In genomic region chr19:53389851-53390431, GRCm38 (mm10) we compare ENCODE assay signal across 8 mouse cellular contexts. TPM values are rescaled to one million over a fixed set of nuclear protein-coding genes. Genes with fewer than 3 reads are reported as not detected.
A peak's percentile ranks its signal among the peaks of the same experiment; 100 is the strongest.
DNase-seq lines count a peak whose midpoint lies in the region; ATAC-seq and TF ChIP-seq lines count a peak whose summit lies in the region.

No protein-coding gene starts in this region.

- peaks cover 38 to 48% of the 10 kb centered on the region in 2 experiments for H3K36me3 ChIP-seq in MEL (ENCODE audit: control insufficient read depth in 1 of 2, insufficient read depth in 2 of 2, low read length in 2 of 2)
- peaks cover 41% of the 10 kb centered on the region for H3K36me3 ChIP-seq in erythroblast, embryonic 14.5 days (ENCODE audit: control insufficient read depth)
- no peaks in the 10 kb centered on the region for H3K36me3 ChIP-seq in intestine, embryonic 16.5 days (ENCODE audit: control insufficient read depth, insufficient read depth, low read length)
- peaks cover 38% of the 10 kb centered on the region for H3K36me3 ChIP-seq in midbrain, embryonic 14.5 days (ENCODE audit: control insufficient read depth, insufficient read depth, low read length)

- H3K9ac ChIP-seq in MEL (ENCODE audit: control insufficient read depth, low read depth, low read length, poor library complexity, severe bottlenecking), result peak overlapping the region; percentile 99
- H3K9ac ChIP-seq in intestine, embryonic 16.5 days (ENCODE audit: low read depth, low read length), result peak overlapping the region; percentile 100
- peak overlapping the region; percentile 97 for H3K9ac ChIP-seq in midbrain, embryonic 14.5 days (replicated peaks; ENCODE audit: low read length)

- TF ChIP-seq CTCF in layer of hippocampus, adult 2 months (conservative IDR thresholded peaks at IDR 0.05), result peak; percentile 40
- TF ChIP-seq CTCF in MEL (IDR thresholded peaks at IDR 0.05 in 2 of 3, conservative IDR thresholded peaks at IDR 0.05 in 1 of 3; ENCODE audit: control insufficient read depth in 1 of 3, insufficient read depth in 1 of 3, low read depth in 2 of 3, low read length in 3 of 3, poor library complexity in 1 of 3, severe bottlenecking in 1 of 3), result 0 out of 6 replicates have a peak, but pooled peaks of 1 of the 3 experiments have one; percentile 20

- TF ChIP-seq POLR2A in MEL (IDR thresholded peaks at IDR 0.05; ENCODE audit: control insufficient read depth in 1 of 2, insufficient read depth in 1 of 2, low read depth in 1 of 2, low read length in 2 of 2, poor library complexity in 1 of 2), result no peak; a peak in 2 of 4 replicates

- H3K27me3 ChIP-seq in MEL (ENCODE audit: control insufficient read depth in 1 of 2, insufficient read depth in 2 of 2, low read length in 2 of 2), result no peaks in the 10 kb centered on the region
- no peaks in the 10 kb centered on the region for H3K27me3 ChIP-seq in erythroblast, embryonic 14.5 days (ENCODE audit: control insufficient read depth)
- no peaks in the 10 kb centered on the region for H3K27me3 ChIP-seq in intestine, embryonic 16.5 days (replicated peaks; ENCODE audit: control insufficient read depth, insufficient read depth, low read length)
- H3K27me3 ChIP-seq in midbrain, embryonic 14.5 days (ENCODE audit: control insufficient read depth, insufficient read depth, low read length), result no peaks in the 10 kb centered on the region

- no peaks in the 10 kb centered on the region for H3K9me3 ChIP-seq in MEL (replicated peaks; ENCODE audit: insufficient read depth, low read length)
- no peaks in the 10 kb centered on the region for H3K9me3 ChIP-seq in erythroblast, embryonic 14.5 days (ENCODE audit: control insufficient read depth, low read length)
- H3K9me3 ChIP-seq in intestine, embryonic 16.5 days (ENCODE audit: control insufficient read depth, low read length), result no peaks in the 10 kb centered on the region
- H3K9me3 ChIP-seq in midbrain, embryonic 14.5 days (ENCODE audit: control insufficient read depth, low read length), result no peaks in the 10 kb centered on the region

- H3K79me2 ChIP-seq in MEL (ENCODE audit: control insufficient read depth, insufficient read depth, low read length, poor library complexity), result peaks cover 41% of the 10 kb centered on the region

- peaks cover 5 to 25% of the 10 kb centered on the region in 2 experiments for H3K4me1 ChIP-seq in MEL (ENCODE audit: control insufficient read depth in 1 of 2, insufficient read depth in 2 of 2, low read length in 2 of 2)
- H3K4me1 ChIP-seq in erythroblast, embryonic 14.5 days (ENCODE audit: control insufficient read depth), result peaks cover 61% of the 10 kb centered on the region
- peaks cover 6% of the 10 kb centered on the region for H3K4me1 ChIP-seq in intestine, embryonic 16.5 days (ENCODE audit: control insufficient read depth, insufficient read depth, low read length)
- H3K4me1 ChIP-seq in midbrain, embryonic 14.5 days (ENCODE audit: control insufficient read depth, insufficient read depth, low read length), result peaks cover 15% of the 10 kb centered on the region

- H3K4me3 ChIP-seq in layer of hippocampus, adult 2 months, result peak overlapping the region; percentile 92
- peak overlapping the region; percentile 93 to 97 for H3K4me3 ChIP-seq in MEL (ENCODE audit: control insufficient read depth in 1 of 2, insufficient read depth in 1 of 2, low read depth in 2 of 2, low read length in 2 of 2)
- H3K4me3 ChIP-seq in erythroblast, embryonic 14.5 days (replicated peaks), result peak overlapping the region; percentile 100
- H3K4me3 ChIP-seq in intestine, embryonic 16.5 days (ENCODE audit: low read length), result peak overlapping the region; percentile 99
- H3K4me3 ChIP-seq in midbrain, embryonic 14.5 days (replicated peaks; ENCODE audit: low read depth, low read length), result peak overlapping the region; percentile 98

- TF ChIP-seq EP300 in MEL (IDR thresholded peaks at IDR 0.05; ENCODE audit: low read depth in 1 of 2, low read length in 2 of 2), result no peak

- H3K4me2 ChIP-seq in intestine, embryonic 16.5 days (ENCODE audit: low read depth, low read length), result peak overlapping the region; percentile 45
- H3K4me2 ChIP-seq in midbrain, embryonic 14.5 days (ENCODE audit: low read length), result peak overlapping the region; percentile 79

- peak; percentile 48 to 51 for DNase-seq in layer of hippocampus, adult 2 months (ENCODE audit: low spot score in 2 of 2)
- DNase-seq in layer of hippocampus, adult 11-12 months (ENCODE audit: low spot score), result no peak
- no peak for DNase-seq in MEL (ENCODE audit: low read depth, low spot score)
- DNase-seq in midbrain, embryonic 14.5 days, result no peak
- DNase-seq in thymus, adult 18-20 months, result no peak
- DNase-seq in cerebellum, adult 9-10 months, result no peak

- H3K27ac ChIP-seq in layer of hippocampus, adult 2 months, result peak overlapping the region; percentile 91
- H3K27ac ChIP-seq in MEL (ENCODE audit: control insufficient read depth, low read depth, low read length), result peak overlapping the region; percentile 74
- H3K27ac ChIP-seq in intestine, embryonic 16.5 days (ENCODE audit: low read length), result peak overlapping the region; percentile 99
- H3K27ac ChIP-seq in midbrain, embryonic 14.5 days (replicated peaks; ENCODE audit: low read depth, low read length), result peak overlapping the region; percentile 96

- ATAC-seq in intestine, embryonic 16.5 days, result peak; percentile 91
- peak; percentile 89 for ATAC-seq in midbrain, embryonic 14.5 days (ENCODE audit: low FRiP score, low TSS enrichment)

- WGBS in intestine, embryonic 16.5 days, result under 1% methylated on average over 55 of the region's 59 CpGs
- WGBS in midbrain, embryonic 14.5 days, result under 1% methylated on average over 59 of the region's 59 CpGs

- TF ChIP-seq RAD21 in MEL (IDR thresholded peaks at IDR 0.05; ENCODE audit: low read depth, low read length), result no peak

TF ChIP-seq in MEL, 35 proteins besides CTCF, POLR2A, EP300 and RAD21:
- TF ChIP-seq ZC3H11A (IDR thresholded peaks at IDR 0.05; ENCODE audit: low read depth, low read length) (no peak), ZNF384 (IDR thresholded peaks at IDR 0.05; ENCODE audit: low read depth, low read length) (no peak), UBTF (IDR thresholded peaks at IDR 0.05; ENCODE audit: borderline replicate concordance, insufficient read depth, low read depth, low read length) (peak; percentile 99), MAZ (IDR thresholded peaks at IDR 0.05; ENCODE audit: low read depth, low read length) (no peak), GATA1 (IDR thresholded peaks at IDR 0.05; ENCODE audit: low read depth, low read length) (no peak)

RNA-seq across cellular contexts. Expression of gene Smndc1, which starts 0.4 kb away (rescaled TPM):
- 10 to 100 TPM; 39.9 to 40.7 TPM for total RNA-seq in layer of hippocampus, adult 2 months (2021)
- 27.5 and 29.3 TPM in 2 replicates for total RNA-seq in MEL (2012; rRNA removed)
- polyA plus RNA-seq in MEL (2012; ENCODE audit: insufficient read depth in 1 of 2, insufficient read length in 2 of 2, low read depth in 1 of 2, low replicate concordance in 2 of 2, missing spikeins in 1 of 2), result 100 to 1,000 TPM; 114 to 166 TPM
- polyA plus RNA-seq in erythroblast, embryonic 14.5 days (2012), result 5.3 and 6.5 TPM in 2 replicates
- 36.3 and 40.5 TPM in 2 replicates for polyA plus RNA-seq in intestine, embryonic 16.5 days (2015; fragmentation: Nextera tagmentation; extraction: Ambion mirVana)
- polyA plus RNA-seq in midbrain, embryonic 14.5 days (2014; fragmentation: Nextera tagmentation; extraction: Ambion mirVana), result 37.2 and 42.0 TPM in 2 replicates

RNA-seq across cellular contexts. Expression of gene Gm10197, which starts 18.4 kb away (rescaled TPM):
- not detected for total RNA-seq in layer of hippocampus, adult 2 months (2021)
- total RNA-seq in MEL (2012; rRNA removed), result 4.8 and 5.4 TPM in 2 replicates
- 10 to 100 TPM in 1 of 2 experiments, not detected in 1; 53.0 TPM for polyA plus RNA-seq in MEL (2012; ENCODE audit: insufficient read depth in 1 of 2, insufficient read length in 2 of 2, low read depth in 1 of 2, low replicate concordance in 2 of 2, missing spikeins in 1 of 2)
- not detected in 2 replicates for polyA plus RNA-seq in erythroblast, embryonic 14.5 days (2012)
- not detected in 2 replicates for polyA plus RNA-seq in intestine, embryonic 16.5 days (2015; fragmentation: Nextera tagmentation; extraction: Ambion mirVana)
- 4.4 TPM in 1 of 2 replicates, not detected in the other for polyA plus RNA-seq in midbrain, embryonic 14.5 days (2014; fragmentation: Nextera tagmentation; extraction: Ambion mirVana)

Comparison
In these comparisons a context has a peak if more than half of its experiments do, and no peak if none do; other contexts are left out.
1. DNase-seq: peak in layer of hippocampus, adult 2 months (2 of 2); none in layer of hippocampus, adult 11-12 months (single experiment), MEL (single experiment), midbrain, embryonic 14.5 days (single experiment), thymus, adult 18-20 months (0 of 2) and cerebellum, adult 9-10 months (single experiment).
2. Peak in every context shown above with its lines, with median percentiles within 50 percentile points of each other: H3K27ac ChIP-seq, H3K4me3 ChIP-seq and H3K9ac ChIP-seq.